Mouse (Mus musculus) CD4-positive helper T cell, adult 2 months (primary cell): ENCODE measurements around the gene Mief1.

ENCODE experiments used
- DNase-seq: peaks from one replicate; pipeline ENCODE4 v3.0.0-alpha.2; 2012; ENCODE audit warnings: low read depth, missing footprints, low spot score

The Mief1 gene

GRCm38 (mm10) chr15:80263610-80264575 is 30.1 kb downstream of the Mief1 start, which contains the start of gene Rps19bp1:
Gene Rps19bp1, minus strand, starts transcription at chr15:80264315.
- peak; percentile 97 for DNase-seq

GRCm38 (mm10) chr15:80266281-80266680 is 32.5 kb downstream of the Mief1 start:
- peak; percentile 75 for DNase-seq

DNA sequence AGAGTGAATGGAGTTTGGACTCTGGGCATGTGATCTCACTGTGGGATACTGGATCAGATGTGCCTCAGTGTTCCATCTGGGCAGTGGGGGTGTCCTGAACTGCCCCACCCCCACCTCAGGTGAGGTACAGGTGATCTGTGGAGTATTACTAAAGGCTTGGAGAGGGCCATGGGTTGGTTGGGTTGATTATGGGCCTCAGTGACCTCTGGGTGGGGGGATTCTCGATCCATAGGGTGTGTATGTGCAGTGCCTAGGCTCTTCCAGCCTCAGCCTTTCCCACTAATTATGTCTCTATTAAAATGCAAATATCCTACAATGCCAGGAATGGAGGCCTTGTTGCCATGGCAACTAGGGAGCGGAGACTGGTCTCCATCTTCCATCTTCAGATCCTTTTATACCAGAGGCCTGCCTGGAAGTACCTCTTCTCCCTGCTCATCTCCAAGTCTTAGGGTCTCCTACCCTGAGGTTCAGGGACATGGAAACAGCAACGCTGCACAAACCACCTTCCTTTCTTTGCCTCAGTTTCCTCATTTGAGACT is 38.1 kb downstream of the Mief1 start:
- no peak for DNase-seq

GRCm38 (mm10) chr15:80277107-80277506 is 43.3 kb downstream of the Mief1 start:
- DNase-seq, result peak; percentile 28

GRCm38 (mm10) chr15:80277625-80278024 is 43.8 kb downstream of the Mief1 start:
- peak; percentile 40 for DNase-seq

DNA sequence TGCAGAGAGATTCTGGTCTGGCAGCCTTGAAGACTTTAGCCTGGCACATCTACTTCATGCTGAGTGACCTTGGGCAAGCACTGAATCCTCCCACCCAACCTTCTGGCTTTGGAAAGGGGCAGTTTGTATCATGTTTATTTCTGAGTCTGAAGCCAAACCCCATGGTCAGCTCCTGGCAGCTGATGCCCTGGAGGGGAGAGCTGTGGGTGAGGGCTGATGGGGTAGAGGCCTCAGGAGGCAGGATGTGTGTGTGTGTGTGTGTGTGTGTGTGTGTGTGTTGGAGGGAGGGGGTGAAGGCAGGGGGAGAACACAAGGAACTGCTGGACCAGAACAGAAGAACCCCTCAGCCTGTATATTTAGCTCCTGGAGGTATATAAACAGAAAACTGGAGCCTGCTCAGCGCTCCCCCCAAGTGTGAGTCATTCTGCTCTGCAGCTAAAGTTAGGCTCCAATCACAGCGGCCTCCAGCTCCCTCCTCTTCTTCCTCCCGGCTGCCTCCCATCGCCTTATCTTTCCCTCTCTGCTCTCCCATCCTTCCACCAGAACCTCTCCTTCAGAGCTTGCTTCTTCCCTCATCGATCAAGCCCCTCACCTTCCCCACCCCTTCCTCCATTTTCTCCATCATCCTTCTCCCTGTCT is 44.4 kb downstream of the Mief1 start:
- DNase-seq, result no peak

- DNase-seq, result no peak
Measured at GRCm38 (mm10) chr15:80279053-80279452, 45.2 kb downstream of the Mief1 start.

DNA sequence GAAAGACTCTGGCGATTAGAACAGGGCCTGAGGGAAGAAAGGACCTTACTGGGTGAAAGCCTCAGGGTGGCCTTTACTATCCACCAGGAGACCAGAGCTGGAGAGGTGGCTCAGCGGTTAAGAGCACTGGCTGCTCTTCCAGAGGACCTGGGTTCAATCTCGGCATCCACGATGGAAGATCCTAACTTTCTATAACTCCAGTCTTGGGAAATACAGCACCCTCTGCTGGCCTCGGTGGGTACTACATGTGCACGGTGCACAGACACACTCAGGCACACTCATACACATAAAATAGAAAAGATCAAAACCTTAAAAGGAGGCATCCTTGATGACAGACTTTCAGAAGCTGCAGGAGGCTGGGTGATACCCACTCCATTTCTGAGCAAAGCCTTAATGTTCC is 46.8 kb downstream of the Mief1 start:
- peak; percentile 43 for DNase-seq

GRCm38 (mm10) chr15:80286851-80287415 is 53.1 kb downstream of the Mief1 start, which contains the start of gene Cacna1i:
Gene Cacna1i, plus strand, starts transcription at chr15:80287238.
- no peak for DNase-seq

GRCm38 (mm10) chr15:80288036-80288435 is 54.2 kb downstream of the Mief1 start:
- DNase-seq, result no peak

- peak; percentile 81 for DNase-seq
Measured at GRCm38 (mm10) chr15:80289436-80289835, 55.6 kb downstream of the Mief1 start.

- no peak for DNase-seq
Measured at GRCm38 (mm10) chr15:80297146-80297545, 63.3 kb downstream of the Mief1 start.
